9 mouse cellular contexts compared by ENCODE assay signal in genomic region chr19:32710288-32710687, GRCm38 (mm10). TPM values are rescaled to one million over a fixed set of nuclear protein-coding genes. Genes with fewer than 3 reads are reported as not detected.
A peak's percentile ranks its signal among the peaks of the same experiment; 100 is the strongest.
DNase-seq lines count a peak whose midpoint lies in the region; ATAC-seq lines count a peak whose summit lies in the region.
"Had no signal": no experiment of that assay in that cellular context is flagged by ENCODE, and none has a peak within 500 bp of the region (broad histone marks: within the 10 kb centered on the region; RNA-seq: fewer than 3 reads in every experiment).

No protein-coding gene starts in this region.

- ATAC-seq in heart, embryonic 11.5 days (replicated peaks; ENCODE audit: insufficient number of reproducible peaks, low FRiP score, low TSS enrichment), result no peak
- no peak for ATAC-seq in midbrain, embryonic 11.5 days (ENCODE audit: low FRiP score)
- no peak for ATAC-seq in midbrain, embryonic 16.5 days
- no peak for ATAC-seq in neural tube, embryonic 15.5 days (ENCODE audit: low FRiP score)
- ATAC-seq in monocyte, adult 5-6 weeks (replicated peaks; ENCODE audit: insufficient number of reproducible peaks, low FRiP score, low TSS enrichment, poor library complexity, severe bottlenecking), result no peak

- DNase-seq in heart, adult 11 months, result peak; percentile 18
- peak; percentile 86 for DNase-seq in midbrain, embryonic 11.5 days (ENCODE audit: low spot score, missing footprints)
- peak; percentile 25 for DNase-seq in c-Kit-positive CD71-positive TER-119-positive erythroid progenitor cells, embryonic 14.5 days (ENCODE audit: low spot score)
- no peak for DNase-seq in layer of hippocampus, adult 8-10 months (ENCODE audit: low spot score in 2 of 2)
- DNase-seq: kidney, adult 18-20 months had no signal

- no peak overlapping the region for H3K27ac ChIP-seq in heart, embryonic 11.5 days (ENCODE audit: low read depth, low read length)
- no peak overlapping the region for H3K27ac ChIP-seq in midbrain, embryonic 11.5 days (ENCODE audit: low read depth, low read length)
- no peak overlapping the region for H3K27ac ChIP-seq in midbrain, embryonic 16.5 days (ENCODE audit: low read length)
- H3K27ac ChIP-seq in neural tube, embryonic 15.5 days (replicated peaks), result no peak overlapping the region

- peaks cover 3% of the 10 kb centered on the region; the same call in 1 of the 2 replicates for H3K36me3 ChIP-seq in heart, embryonic 11.5 days (ENCODE audit: control insufficient read depth, insufficient read depth, low read length)
- peaks cover 2% of the 10 kb centered on the region; the same call in 1 of the 2 replicates for H3K36me3 ChIP-seq in midbrain, embryonic 11.5 days (ENCODE audit: control insufficient read depth, insufficient read depth, low read length)
- no peaks in the 10 kb centered on the region; the same call in 1 of the 2 replicates for H3K36me3 ChIP-seq in midbrain, embryonic 16.5 days (ENCODE audit: control insufficient read depth, insufficient read depth, low read length)
- H3K36me3 ChIP-seq in neural tube, embryonic 15.5 days, result peaks cover under 1% of the 10 kb centered on the region; the same call in 1 of the 2 replicates

- H3K4me3 ChIP-seq in heart, embryonic 11.5 days (ENCODE audit: low read depth, low read length), result no peak overlapping the region
- no peak overlapping the region for H3K4me3 ChIP-seq in midbrain, embryonic 11.5 days (ENCODE audit: low read depth, low read length)
- no peak overlapping the region for H3K4me3 ChIP-seq in midbrain, embryonic 16.5 days (ENCODE audit: low read depth, low read length)
- no peak overlapping the region for H3K4me3 ChIP-seq in neural tube, embryonic 15.5 days (replicated peaks)

- no peak overlapping the region for H3K4me2 ChIP-seq in heart, embryonic 11.5 days
- no peak overlapping the region for H3K4me2 ChIP-seq in midbrain, embryonic 11.5 days
- H3K4me2 ChIP-seq in midbrain, embryonic 16.5 days (ENCODE audit: low read length), result no peak overlapping the region
- peak overlapping the region; percentile 75; the same call in 1 of the 2 replicates for H3K4me2 ChIP-seq in neural tube, embryonic 15.5 days

- no peaks in the 10 kb centered on the region for H3K9me3 ChIP-seq in heart, embryonic 11.5 days (replicated peaks; ENCODE audit: control insufficient read depth, low read length)
- no peaks in the 10 kb centered on the region for H3K9me3 ChIP-seq in midbrain, embryonic 11.5 days (ENCODE audit: control insufficient read depth, low read length)
- H3K9me3 ChIP-seq in midbrain, embryonic 16.5 days (replicated peaks; ENCODE audit: control insufficient read depth, low read length, poor library complexity, severe bottlenecking), result no peaks in the 10 kb centered on the region
- no peaks in the 10 kb centered on the region for H3K9me3 ChIP-seq in neural tube, embryonic 15.5 days (replicated peaks)

- no peak overlapping the region for H3K9ac ChIP-seq in heart, embryonic 11.5 days (ENCODE audit: low read depth, low read length)
- H3K9ac ChIP-seq in midbrain, embryonic 11.5 days (ENCODE audit: low read length), result no peak overlapping the region
- H3K9ac ChIP-seq in midbrain, embryonic 16.5 days (ENCODE audit: low read depth, low read length), result no peak overlapping the region
- H3K9ac ChIP-seq in neural tube, embryonic 15.5 days (replicated peaks), result no peak overlapping the region

- H3K4me1 ChIP-seq in heart, embryonic 11.5 days (ENCODE audit: control insufficient read depth, insufficient read depth, low read length), result peaks cover 6% of the 10 kb centered on the region; the same call in 1 of the 2 replicates
- H3K4me1 ChIP-seq in midbrain, embryonic 11.5 days (ENCODE audit: control insufficient read depth, insufficient read depth, low read length), result peaks cover 7% of the 10 kb centered on the region; the same call in 1 of the 2 replicates
- peaks cover 12% of the 10 kb centered on the region for H3K4me1 ChIP-seq in midbrain, embryonic 16.5 days (ENCODE audit: control insufficient read depth, insufficient read depth, low read length)
- H3K4me1 ChIP-seq in neural tube, embryonic 15.5 days, result peaks cover 26% of the 10 kb centered on the region

- WGBS in heart, embryonic 11.5 days (ENCODE audit: insufficient replicate concordance), result 76% methylated on average over 3 of the region's 3 CpGs
- 73% methylated on average over 3 of the region's 3 CpGs for WGBS in midbrain, embryonic 11.5 days
- WGBS in midbrain, embryonic 16.5 days, result 66% methylated on average over 3 of the region's 3 CpGs
- 67% methylated on average over 3 of the region's 3 CpGs for WGBS in neural tube, embryonic 15.5 days

- H3K27me3 ChIP-seq in heart, embryonic 11.5 days (ENCODE audit: control insufficient read depth, insufficient read depth, low read length), result no peaks in the 10 kb centered on the region
- H3K27me3 ChIP-seq in midbrain, embryonic 11.5 days (ENCODE audit: control insufficient read depth, insufficient read depth, low read length), result no peaks in the 10 kb centered on the region
- H3K27me3 ChIP-seq in midbrain, embryonic 16.5 days (ENCODE audit: control insufficient read depth, insufficient read depth, low read depth, low read length), result no peaks in the 10 kb centered on the region
- H3K27me3 ChIP-seq in neural tube, embryonic 15.5 days (replicated peaks), result no peaks in the 10 kb centered on the region

RNA-seq across cellular contexts. Expression of gene Atad1, which starts 29.3 kb away (rescaled TPM):
- 60.1 and 65.8 TPM in 2 replicates for polyA plus RNA-seq in heart, embryonic 11.5 days (2014; fragmentation: Nextera tagmentation; extraction: Ambion mirVana)
- polyA plus RNA-seq in midbrain, embryonic 11.5 days (2014; fragmentation: Nextera tagmentation; extraction: Ambion mirVana), result 110 and 114 TPM in 2 replicates
- polyA plus RNA-seq in midbrain, embryonic 16.5 days (2015; fragmentation: Nextera tagmentation; extraction: Ambion mirVana), result 116 and 120 TPM in 2 replicates
- 105 and 109 TPM in 2 replicates for polyA plus RNA-seq in neural tube, embryonic 15.5 days (2015; fragmentation: Nextera tagmentation; extraction: Ambion mirVana)
- 49.5 to 79.0 TPM (median 56.9 TPM) in 3 replicates for total RNA-seq in monocyte, adult 5-6 weeks (2017)
- 100 to 1,000 TPM in 1 of 4 experiments, 10 to 100 TPM in 3; 89.9 to 100 (median 92.7) TPM for total RNA-seq in layer of hippocampus, adult 8-10 months (2022)

RNA-seq across cellular contexts. Expression of gene Pten, which starts 47.0 kb away (rescaled TPM):
- polyA plus RNA-seq in heart, embryonic 11.5 days (2014; fragmentation: Nextera tagmentation; extraction: Ambion mirVana), result 5.1 and 9.6 TPM in 2 replicates
- 9.1 and 9.4 TPM in 2 replicates for polyA plus RNA-seq in midbrain, embryonic 11.5 days (2014; fragmentation: Nextera tagmentation; extraction: Ambion mirVana)
- polyA plus RNA-seq in midbrain, embryonic 16.5 days (2015; fragmentation: Nextera tagmentation; extraction: Ambion mirVana), result 12.0 TPM in 2 replicates
- 12.2 and 12.9 TPM in 2 replicates for polyA plus RNA-seq in neural tube, embryonic 15.5 days (2015; fragmentation: Nextera tagmentation; extraction: Ambion mirVana)
- 179 to 197 TPM (median 196 TPM) in 3 replicates for total RNA-seq in monocyte, adult 5-6 weeks (2017)
- 100 to 1,000 TPM; 105 to 119 (median 113) TPM for total RNA-seq in layer of hippocampus, adult 8-10 months (2022)

Comparison
In these comparisons a context has a peak if more than half of its experiments do, and no peak if none do; other contexts are left out.
1. DNase-seq: peak in heart, adult 11 months (single experiment), midbrain, embryonic 11.5 days (single experiment) and c-Kit-positive CD71-positive TER-119-positive erythroid progenitor cells, embryonic 14.5 days (single experiment); none in layer of hippocampus, adult 8-10 months (0 of 2).